Mouse (Mus musculus) heart, postnatal 0 days (tissue): ENCODE data around the gene Necab2.

ENCODE experiments used
- CTCF ChIP-seq: IDR thresholded peaks from 2 replicates; pipeline ENCODE4 v1.5.1; 2016; ENCODE audit warnings: antibody characterized with exemption, control low read depth, low read depth
- EP300 ChIP-seq: IDR thresholded peaks from 2 replicates; pipeline ENCODE4 v1.6.1; 2016; ENCODE audit warnings: antibody characterized with exemption, low read depth

- TF ChIP-seq CTCF, result no peak
- no peak for TF ChIP-seq EP300
Observed at GRCm38 (mm10) chr8:119430690-119431089, 15.8 kb upstream of the Necab2 start.
